ENCODE assay signal across 11 mouse cellular contexts in genomic region chr8:43333465-43333864, GRCm38 (mm10). TPM values are rescaled to one million over a fixed set of nuclear protein-coding genes. Genes with fewer than 3 reads are reported as not detected.
A peak's percentile ranks its signal among the peaks of the same experiment; 100 is the strongest.
DNase-seq lines count a peak whose midpoint lies in the region; ATAC-seq and TF ChIP-seq lines count a peak whose summit lies in the region.
"Had no signal": no experiment of that assay in that cellular context is flagged by ENCODE, and none has a peak within 500 bp of the region (broad histone marks: within the 10 kb centered on the region; RNA-seq: fewer than 3 reads in every experiment).

No protein-coding gene starts in this region.

- peak; percentile 2 to 3 for DNase-seq in frontal cortex, postnatal 36 days (ENCODE audit: low spot score in 2 of 2)
- DNase-seq in frontal cortex, postnatal 25 days (ENCODE audit: low spot score in 2 of 2) = no peak
- DNase-seq in midbrain, embryonic 14.5 days = peak; percentile 20
- DNase-seq in forelimb bud, embryonic 11.5 days (ENCODE audit: low read depth, low spot score) = peak; percentile 18
- peak; percentile 18 for DNase-seq in stomach, postnatal 0 days (ENCODE audit: low spot score)
- no peak for DNase-seq in cerebellum, adult 9-10 months
- no peak for DNase-seq in urinary bladder, adult 2 months (ENCODE audit: low spot score)

- H3K27me3 ChIP-seq in midbrain, embryonic 14.5 days (ENCODE audit: control insufficient read depth, insufficient read depth, low read length) = no peaks in the 10 kb centered on the region
- no peaks in the 10 kb centered on the region for H3K27me3 ChIP-seq in midbrain, embryonic 13.5 days
- H3K27me3 ChIP-seq in stomach, postnatal 0 days (ENCODE audit: control insufficient read depth, insufficient read depth, low read length) = no peaks in the 10 kb centered on the region

- H3K27ac ChIP-seq in midbrain, embryonic 14.5 days (replicated peaks; ENCODE audit: low read depth, low read length) = no peak overlapping the region
- no peak overlapping the region for H3K27ac ChIP-seq in midbrain, embryonic 13.5 days
- no peak overlapping the region for H3K27ac ChIP-seq in stomach, postnatal 0 days (replicated peaks)

- 65% methylated on average over 4 of the region's 4 CpGs for WGBS in midbrain, embryonic 14.5 days
- WGBS in midbrain, embryonic 13.5 days = 59% methylated on average over 4 of the region's 4 CpGs
- 73% methylated on average over 4 of the region's 4 CpGs for WGBS in stomach, postnatal 0 days

- TF ChIP-seq EP300 in stomach, postnatal 0 days (optimal IDR thresholded peaks at IDR 0.05) = no peak

- H3K9me3 ChIP-seq in midbrain, embryonic 14.5 days (ENCODE audit: control insufficient read depth, low read length) = no peaks in the 10 kb centered on the region
- H3K9me3 ChIP-seq in midbrain, embryonic 13.5 days = no peaks in the 10 kb centered on the region
- H3K9me3 ChIP-seq in stomach, postnatal 0 days (ENCODE audit: control insufficient read depth, low read length) = no peaks in the 10 kb centered on the region

- H3K4me3 ChIP-seq in midbrain, embryonic 14.5 days (replicated peaks; ENCODE audit: low read depth, low read length) = no peak overlapping the region
- H3K4me3 ChIP-seq in midbrain, embryonic 13.5 days (replicated peaks) = no peak overlapping the region
- H3K4me3 ChIP-seq in stomach, postnatal 0 days (ENCODE audit: low read depth, low read length) = no peak overlapping the region

- peak; percentile 61 for TF ChIP-seq CTCF in stomach, postnatal 0 days (IDR thresholded peaks at IDR 0.05; ENCODE audit: low read depth)

- no peak for ATAC-seq in midbrain, embryonic 14.5 days (ENCODE audit: low FRiP score, low TSS enrichment)
- no peak for ATAC-seq in midbrain, embryonic 13.5 days
- ATAC-seq in stomach, postnatal 0 days (ENCODE audit: low FRiP score, low TSS enrichment) = no peak

- no peaks in the 10 kb centered on the region for H3K4me1 ChIP-seq in midbrain, embryonic 14.5 days (ENCODE audit: control insufficient read depth, insufficient read depth, low read length)
- no peaks in the 10 kb centered on the region for H3K4me1 ChIP-seq in midbrain, embryonic 13.5 days (replicated peaks)
- H3K4me1 ChIP-seq in stomach, postnatal 0 days (replicated peaks; ENCODE audit: control insufficient read depth, insufficient read depth) = no peaks in the 10 kb centered on the region

- no peaks in the 10 kb centered on the region for H3K36me3 ChIP-seq in midbrain, embryonic 14.5 days (ENCODE audit: control insufficient read depth, insufficient read depth, low read length)
- no peaks in the 10 kb centered on the region for H3K36me3 ChIP-seq in midbrain, embryonic 13.5 days
- H3K36me3 ChIP-seq in stomach, postnatal 0 days (ENCODE audit: control insufficient read depth, insufficient read depth, low read length) = no peaks in the 10 kb centered on the region
- H3K36me3 ChIP-seq: G1E had no signal

- H3K4me2 ChIP-seq in midbrain, embryonic 14.5 days (ENCODE audit: low read length) = no peak overlapping the region
- no peak overlapping the region for H3K4me2 ChIP-seq in midbrain, embryonic 13.5 days (replicated peaks)
- no peak overlapping the region for H3K4me2 ChIP-seq in stomach, postnatal 0 days (replicated peaks; ENCODE audit: low read depth)

- H3K9ac ChIP-seq in midbrain, embryonic 14.5 days (replicated peaks; ENCODE audit: low read length) = no peak overlapping the region
- no peak overlapping the region for H3K9ac ChIP-seq in midbrain, embryonic 13.5 days (replicated peaks)
- no peak overlapping the region for H3K9ac ChIP-seq in stomach, postnatal 0 days (ENCODE audit: low read length)

RNA-seq across cellular contexts. Expression of gene Zfp42, which starts 26.7 kb away (rescaled TPM):
- polyA plus RNA-seq in midbrain, embryonic 14.5 days (2014; fragmentation: Nextera tagmentation; extraction: Ambion mirVana) = not detected in 2 replicates
- polyA plus RNA-seq in midbrain, embryonic 13.5 days (2015; fragmentation: Nextera tagmentation; extraction: Ambion mirVana) = not detected in 2 replicates
- polyA plus RNA-seq in stomach, postnatal 0 days (2015; fragmentation: Nextera tagmentation; extraction: Ambion mirVana) = 0.05 and 0.11 TPM in 2 replicates
- 0.11 and 0.16 TPM in 2 replicates for polyA plus RNA-seq in urinary bladder, adult 2 months (2012; rRNA removed)
- polyA plus RNA-seq: G1E; liver, embryonic 16.5 days; stomach, embryonic 14.5 days had no signal

Comparison
In these comparisons a context has a peak if more than half of its experiments do, and no peak if none do; other contexts are left out.
1. DNase-seq: peak in frontal cortex, postnatal 36 days (2 of 2), midbrain, embryonic 14.5 days (single experiment), forelimb bud, embryonic 11.5 days (single experiment) and stomach, postnatal 0 days (single experiment); none in frontal cortex, postnatal 25 days (0 of 2), cerebellum, adult 9-10 months (single experiment) and urinary bladder, adult 2 months (single experiment).